Mouse (Mus musculus) neural tube, embryonic 14.5 days (tissue): ENCODE measurements at regions not wholly inside any gene's neighbourhood (a gene's known extent, or its start where the extent isn't known, plus 50 kb on each side); places are given as distances from the start of the nearest gene placed in this dataset.

Experiments used
- ATAC-seq: fragments of 200-750 bp; cut with Nextera tagmentation; 2 replicates; pipeline ENCODE4 v1.8.0; 2017; ENCODE audit warnings: low read depth, mild to moderate bottlenecking, moderate TSS enrichment, moderate library complexity
- H3K27ac ChIP-seq: fragments of 300-500 bp; sonication (generic); 2 replicates; pipeline ENCODE4 v1.5.1; 2014; ENCODE audit warnings: low read depth, mild to moderate bottlenecking, control low read depth, low read length, moderate library complexity, mixed read lengths
- H3K27me3 ChIP-seq: fragments of 300-500 bp; sonication (generic); 2 replicates; pipeline ENCODE4 v1.6.1; 2014; ENCODE audit warnings: low read length; ENCODE audit not compliant: control insufficient read depth, insufficient read depth
- H3K36me3 ChIP-seq: fragments of 300-500 bp; sonication (generic); 2 replicates; pipeline ENCODE4 v1.6.1; 2014; ENCODE audit warnings: low read length, mixed read lengths; ENCODE audit not compliant: control insufficient read depth, insufficient read depth
- H3K4me1 ChIP-seq: fragments of 300-500 bp; sonication (generic); 2 replicates; pipeline ENCODE4 v1.6.1; 2014; ENCODE audit warnings: low read length; ENCODE audit not compliant: control insufficient read depth, insufficient read depth
- H3K4me2 ChIP-seq: fragments of 300-500 bp; sonication (generic); 2 replicates; pipeline ENCODE4 v1.6.1; 2014; ENCODE audit warnings: mild to moderate bottlenecking, low read depth, low read length, control low read depth
- H3K4me3 ChIP-seq: fragments of 300-500 bp; sonication (generic); 2 replicates; pipeline ENCODE4 v1.5.1; 2014; ENCODE audit warnings: low read depth, low read length, control low read depth, mixed read lengths
- H3K9ac ChIP-seq: fragments of 300-500 bp; sonication (generic); replicated peaks from 2 replicates; pipeline ENCODE4 v1.6.1; 2014; ENCODE audit warnings: low read depth, mild to moderate bottlenecking, control low read depth, low read length, mixed read lengths
- H3K9me3 ChIP-seq: fragments of 300-500 bp; sonication (generic); 2 replicates; pipeline ENCODE4 v1.6.1; 2016; ENCODE audit warnings: low read length; ENCODE audit not compliant: control insufficient read depth
- WGBS: fragments of 180-500 bp; shearing (Covaris S2); extraction: QIAGEN DNeasy Blood & Tissue Kit; methylation state at CpG from one replicate; pipeline ENCODE4 v1.1.7; 2014; 5-methylcytosine and 5-hydroxymethylcytosine counted together

DNA sequence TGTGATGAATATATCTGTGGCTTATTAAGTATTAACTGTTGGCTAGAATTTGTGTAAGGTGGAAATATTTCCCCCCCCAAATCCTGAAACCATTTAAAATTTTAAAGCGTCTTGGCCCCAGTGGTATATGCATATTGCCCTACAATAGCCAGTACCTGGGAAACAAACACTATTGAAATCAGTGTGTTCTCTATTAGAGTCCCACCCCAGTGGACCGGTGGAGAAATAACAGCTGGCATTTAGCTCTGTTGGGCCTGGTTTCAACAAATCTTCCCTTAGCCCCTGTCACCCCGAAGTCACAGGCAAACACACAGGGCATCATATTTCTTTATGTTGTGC lies 120.0 kb upstream of the Gm10295 start:
- Histone ChIP-seq H3K4me2 (no peak overlapping the region), H3K27ac (no peak overlapping the region), H3K4me3 (no peak overlapping the region), H3K36me3 (no peaks in the 10 kb centered on the region), H3K9me3 (no peaks in the 10 kb centered on the region), H3K9ac (no peak overlapping the region), H3K4me1 (peaks cover 10% of the 10 kb centered on the region; the same call in 1 of the 2 replicates), H3K27me3 (no peaks in the 10 kb centered on the region)
- no peak for ATAC-seq
- WGBS, result 7% methylated on average over 3 of the region's 3 CpGs

DNA sequence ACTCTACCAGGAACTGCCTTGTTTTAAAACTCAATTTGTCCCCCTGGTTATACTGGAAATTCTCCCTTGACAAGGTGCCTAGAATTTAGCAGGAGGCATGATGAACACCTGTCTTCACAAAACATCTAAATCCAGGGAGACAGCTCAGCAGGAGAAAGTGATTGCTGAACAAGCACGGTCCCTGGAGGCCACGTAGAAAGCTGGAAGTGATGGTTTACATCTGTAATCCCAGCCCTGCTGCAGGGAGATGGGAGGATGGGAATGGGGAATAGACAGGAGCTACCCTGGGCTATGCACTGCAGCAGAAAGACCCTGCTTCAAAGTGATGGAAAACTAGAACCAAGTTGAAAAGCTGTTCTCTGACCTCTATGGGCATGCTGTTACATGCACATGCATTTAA lies 119.1 kb upstream of the Gm10295 start:
- H3K27ac ChIP-seq, result no peak overlapping the region
- no peaks in the 10 kb centered on the region for H3K27me3 ChIP-seq
- peaks cover 10% of the 10 kb centered on the region; the same call in 1 of the 2 replicates for H3K4me1 ChIP-seq
- no peak overlapping the region for H3K9ac ChIP-seq
- 48% methylated on average over 2 of the region's 2 CpGs for WGBS
- H3K4me2 ChIP-seq, result no peak overlapping the region
- H3K36me3 ChIP-seq, result no peaks in the 10 kb centered on the region
- H3K9me3 ChIP-seq, result no peaks in the 10 kb centered on the region
- H3K4me3 ChIP-seq, result no peak overlapping the region
- ATAC-seq, result no peak

DNA sequence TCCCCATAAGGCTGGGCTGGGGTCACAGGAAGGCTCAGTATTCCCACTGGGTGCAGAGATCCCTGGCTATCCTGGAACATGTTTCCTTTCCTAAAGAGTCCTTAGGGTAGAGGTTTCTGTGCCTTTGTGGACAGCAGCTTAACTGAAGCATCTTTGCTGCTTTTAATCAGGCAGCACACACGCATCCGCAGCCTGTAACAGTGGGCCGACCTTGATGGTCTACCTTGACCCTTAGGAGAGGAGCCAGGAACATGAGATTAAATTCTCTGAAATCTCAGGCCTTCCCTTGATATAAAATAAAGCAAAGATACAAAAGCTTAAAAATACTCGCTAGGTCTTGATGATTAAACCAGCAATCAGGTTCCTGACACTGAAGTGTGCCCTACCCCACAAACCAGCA lies 118.7 kb upstream of the Gm10295 start:
- Histone ChIP-seq H3K27me3 (no peaks in the 10 kb centered on the region), H3K4me3 (no peak overlapping the region), H3K9ac (no peak overlapping the region), H3K4me2 (no peak overlapping the region), H3K27ac (no peak overlapping the region), H3K4me1 (peaks cover 10% of the 10 kb centered on the region; the same call in 1 of the 2 replicates), H3K36me3 (no peaks in the 10 kb centered on the region), H3K9me3 (no peaks in the 10 kb centered on the region)
- ATAC-seq, result no peak
- 94% methylated on average over 4 of the region's 4 CpGs for WGBS

DNA sequence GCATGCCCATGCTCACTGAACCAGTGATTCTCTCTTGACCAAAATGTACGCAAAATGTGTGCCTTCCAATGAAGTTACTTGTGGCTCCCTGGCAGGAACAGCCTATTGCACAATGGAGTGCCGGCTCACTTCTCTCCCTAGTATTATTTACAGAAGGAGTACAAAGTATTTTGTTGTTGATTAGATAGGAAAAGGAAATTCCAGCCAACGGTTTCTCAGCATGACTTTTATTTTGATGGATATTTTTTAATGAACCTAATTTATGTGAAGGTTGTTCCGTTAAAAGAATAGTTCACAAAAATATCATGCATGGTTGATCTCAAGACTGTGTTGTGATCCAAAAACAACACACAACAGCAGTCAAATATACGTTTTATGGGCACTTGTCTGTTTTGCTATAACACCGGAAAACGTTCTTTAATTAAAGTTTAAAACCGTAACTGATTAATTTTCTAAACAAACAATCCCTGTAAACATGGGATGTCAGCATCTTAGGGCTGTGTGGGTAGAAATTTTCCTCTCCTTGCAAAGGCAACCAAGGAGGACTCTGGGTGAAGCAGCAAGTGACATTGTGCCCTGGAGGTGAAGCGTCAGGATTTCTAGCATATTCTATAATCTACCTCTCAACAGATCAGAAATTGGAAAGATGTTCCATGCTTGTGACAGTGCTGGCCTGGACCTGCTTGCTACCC lies 116.3 kb upstream of the Gm10295 start:
- no peaks in the 10 kb centered on the region for H3K36me3 ChIP-seq
- no peaks in the 10 kb centered on the region for H3K9me3 ChIP-seq
- H3K9ac ChIP-seq, result no peak overlapping the region
- no peak overlapping the region for H3K4me3 ChIP-seq
- H3K4me2 ChIP-seq, result no peak overlapping the region
- H3K4me1 ChIP-seq, result peaks cover 10% of the 10 kb centered on the region; the same call in 1 of the 2 replicates
- 59% methylated on average over 9 of the region's 9 CpGs for WGBS
- no peak for ATAC-seq
- H3K27ac ChIP-seq, result no peak overlapping the region
- H3K27me3 ChIP-seq, result no peaks in the 10 kb centered on the region

DNA sequence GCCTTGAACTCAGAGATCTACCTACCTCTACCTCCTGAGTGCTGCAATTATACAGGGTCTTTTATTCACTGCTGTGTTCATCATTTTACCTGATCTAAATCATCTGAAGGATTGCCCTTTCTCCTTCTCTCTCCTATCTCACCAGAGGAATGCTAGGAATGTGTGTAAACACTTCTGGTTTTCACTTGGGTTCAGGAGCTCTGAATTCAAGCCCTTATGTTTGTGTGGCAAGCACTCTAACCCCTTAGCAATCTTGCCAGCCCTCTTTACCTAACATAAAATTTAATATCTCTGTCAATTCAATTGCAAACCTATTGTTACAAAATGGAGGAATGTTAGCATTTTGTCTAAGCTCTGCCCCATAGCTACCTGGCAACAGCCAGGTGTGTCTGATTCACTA lies 112.8 kb upstream of the Gm10295 start:
- no peaks in the 10 kb centered on the region for H3K36me3 ChIP-seq
- H3K4me2 ChIP-seq, result no peak overlapping the region
- no peaks in the 10 kb centered on the region for H3K27me3 ChIP-seq
- no peak for ATAC-seq
- no peaks in the 10 kb centered on the region for H3K4me1 ChIP-seq
- no peak overlapping the region for H3K4me3 ChIP-seq
- no peak overlapping the region for H3K27ac ChIP-seq
- no peak overlapping the region for H3K9ac ChIP-seq
- H3K9me3 ChIP-seq, result no peaks in the 10 kb centered on the region

DNA sequence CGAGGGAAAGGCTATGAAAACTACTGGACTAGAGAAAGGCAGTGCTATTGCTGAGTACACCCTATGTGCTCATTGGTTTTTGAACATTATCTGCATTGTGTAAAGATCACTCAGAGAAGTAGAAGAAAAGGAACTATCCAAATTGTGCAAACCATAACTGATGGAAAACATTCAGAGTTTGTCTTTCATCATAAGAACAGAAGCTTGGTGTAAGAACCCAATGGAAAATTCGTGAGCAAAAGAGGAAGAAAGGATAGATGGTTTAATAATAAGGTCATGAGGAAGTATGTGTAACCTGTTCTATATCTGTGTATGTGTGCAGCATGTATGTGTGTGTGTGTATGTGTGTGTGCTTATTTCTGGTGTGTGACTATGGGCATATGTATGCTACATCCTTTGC lies 112.3 kb upstream of the Gm10295 start:
- Histone ChIP-seq H3K27me3 (no peaks in the 10 kb centered on the region), H3K36me3 (no peaks in the 10 kb centered on the region), H3K27ac (no peak overlapping the region), H3K9ac (no peak overlapping the region), H3K4me3 (no peak overlapping the region), H3K4me2 (no peak overlapping the region), H3K9me3 (no peaks in the 10 kb centered on the region), H3K4me1 (no peaks in the 10 kb centered on the region)
- 84% methylated on average over 2 of the region's 2 CpGs for WGBS
- no peak for ATAC-seq

DNA sequence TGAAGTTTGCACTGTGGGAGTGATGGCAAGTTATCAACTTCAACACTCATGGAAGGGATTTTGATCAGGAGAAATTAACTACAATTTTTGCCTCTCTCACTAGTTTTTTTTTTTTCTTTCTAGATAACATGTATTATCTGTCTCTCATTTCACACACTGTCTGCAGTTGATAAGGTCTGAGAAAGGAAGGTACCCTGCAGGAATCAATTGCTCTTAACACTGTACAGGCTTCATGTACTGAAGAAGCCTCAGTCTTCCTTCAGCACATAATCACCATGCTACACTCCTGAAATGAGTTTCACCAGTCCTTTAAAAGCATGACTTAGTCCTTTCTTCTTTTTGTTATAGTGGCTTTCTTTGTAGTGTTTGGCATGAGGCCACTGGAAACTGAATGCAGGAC lies 108.5 kb upstream of the Gm10295 start:
- H3K27me3 ChIP-seq, result no peaks in the 10 kb centered on the region
- ATAC-seq, result no peak
- no peaks in the 10 kb centered on the region for H3K36me3 ChIP-seq
- H3K9me3 ChIP-seq, result no peaks in the 10 kb centered on the region
- no peak overlapping the region for H3K27ac ChIP-seq
- no peak overlapping the region for H3K9ac ChIP-seq
- H3K4me1 ChIP-seq, result no peaks in the 10 kb centered on the region
- H3K4me3 ChIP-seq, result no peak overlapping the region
- no peak overlapping the region for H3K4me2 ChIP-seq

DNA sequence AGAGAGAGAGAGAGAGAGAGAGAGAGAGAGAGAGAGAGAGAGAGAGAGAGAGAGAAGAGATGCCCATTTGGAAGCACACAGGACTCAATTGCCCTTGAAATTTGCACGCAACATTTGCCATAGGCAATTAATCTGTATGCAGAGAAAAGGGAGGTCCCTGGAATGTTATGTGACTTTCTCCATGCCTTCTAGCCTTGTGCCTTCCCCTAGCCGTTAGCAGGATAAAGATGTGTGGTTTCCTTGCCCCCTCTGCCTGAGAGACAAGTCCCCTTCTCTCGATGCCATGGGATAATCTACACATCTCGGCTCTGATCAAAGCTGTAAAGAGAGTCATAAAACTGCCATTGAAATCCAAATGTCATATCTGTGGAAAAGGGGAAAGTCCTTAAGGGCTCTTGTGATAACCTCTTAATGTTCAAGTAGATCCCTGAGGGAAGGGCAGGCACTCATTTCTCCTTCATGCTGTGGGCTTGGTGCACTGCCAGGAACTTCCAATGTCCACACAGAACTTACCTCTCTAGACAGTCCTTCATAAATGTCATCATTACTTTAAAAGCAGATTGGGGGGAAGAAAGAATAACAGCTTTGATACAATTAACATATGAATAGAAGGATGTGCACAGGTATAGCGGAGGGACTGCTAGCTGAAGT lies 106.9 kb upstream of the Gm10295 start:
- H3K4me1 ChIP-seq, result no peaks in the 10 kb centered on the region
- H3K27me3 ChIP-seq, result no peaks in the 10 kb centered on the region
- H3K4me2 ChIP-seq, result no peak overlapping the region
- ATAC-seq, result no peak
- 38% methylated on average over 5 of the region's 5 CpGs for WGBS
- H3K4me3 ChIP-seq, result no peak overlapping the region
- H3K9me3 ChIP-seq, result no peaks in the 10 kb centered on the region
- H3K9ac ChIP-seq, result no peak overlapping the region
- H3K36me3 ChIP-seq, result no peaks in the 10 kb centered on the region
- no peak overlapping the region for H3K27ac ChIP-seq

DNA sequence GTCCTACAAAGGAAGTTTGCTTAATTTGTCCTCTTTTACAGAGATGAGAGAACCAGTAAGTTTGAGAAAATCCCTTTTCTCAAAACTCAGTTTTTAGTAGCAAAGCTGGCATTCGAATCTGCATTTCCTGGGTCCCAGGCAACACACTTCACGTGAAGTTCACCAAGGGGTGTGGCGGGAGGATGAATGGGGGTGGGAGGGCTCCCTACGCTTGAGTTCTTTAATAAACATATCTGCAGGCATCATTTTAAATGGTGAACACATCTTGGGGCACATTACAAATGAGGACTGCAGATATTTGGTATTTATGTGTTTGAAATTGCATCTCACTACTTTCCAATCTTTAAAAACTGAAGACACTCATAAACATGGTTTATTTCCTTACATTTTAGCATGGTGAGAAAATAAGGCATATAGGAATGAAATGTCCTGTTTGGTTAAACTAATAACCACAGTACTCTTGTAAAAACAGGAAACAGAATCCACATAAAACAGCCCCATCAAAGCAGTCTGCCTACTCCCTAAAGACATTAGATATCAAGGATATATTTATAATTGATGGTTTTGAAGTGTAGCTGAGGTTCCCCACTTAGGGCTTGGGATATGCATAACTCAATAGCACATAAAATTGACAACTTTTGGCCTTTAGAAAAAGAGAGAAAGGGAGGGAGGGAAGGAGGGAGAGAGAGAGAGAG lies 106.3 kb upstream of the Gm10295 start:
- 78% methylated on average over 4 of the region's 4 CpGs for WGBS
- Histone ChIP-seq H3K36me3 (no peaks in the 10 kb centered on the region), H3K4me3 (no peak overlapping the region), H3K9me3 (no peaks in the 10 kb centered on the region), H3K27ac (no peak overlapping the region), H3K4me1 (no peaks in the 10 kb centered on the region), H3K27me3 (no peaks in the 10 kb centered on the region), H3K9ac (no peak overlapping the region), H3K4me2 (no peak overlapping the region)
- no peak for ATAC-seq
